Mouse (Mus musculus) 3T3-L1 (cell line): ENCODE measurements at regions not wholly inside any gene's neighbourhood (a gene's known extent, or its start where the extent isn't known, plus 50 kb on each side); places are given as distances from the start of the nearest gene placed in this dataset.

ENCODE experiments used
- DNase-seq: peaks from one replicate; pipeline ENCODE4 v3.0.0-alpha.2; 2015; ENCODE audit warnings: low read depth, low spot score

GRCm38 (mm10) chr10:46905337-46905736 is 1327.7 kb downstream of the Hace1 start:
- DNase-seq = no peak

DNA sequence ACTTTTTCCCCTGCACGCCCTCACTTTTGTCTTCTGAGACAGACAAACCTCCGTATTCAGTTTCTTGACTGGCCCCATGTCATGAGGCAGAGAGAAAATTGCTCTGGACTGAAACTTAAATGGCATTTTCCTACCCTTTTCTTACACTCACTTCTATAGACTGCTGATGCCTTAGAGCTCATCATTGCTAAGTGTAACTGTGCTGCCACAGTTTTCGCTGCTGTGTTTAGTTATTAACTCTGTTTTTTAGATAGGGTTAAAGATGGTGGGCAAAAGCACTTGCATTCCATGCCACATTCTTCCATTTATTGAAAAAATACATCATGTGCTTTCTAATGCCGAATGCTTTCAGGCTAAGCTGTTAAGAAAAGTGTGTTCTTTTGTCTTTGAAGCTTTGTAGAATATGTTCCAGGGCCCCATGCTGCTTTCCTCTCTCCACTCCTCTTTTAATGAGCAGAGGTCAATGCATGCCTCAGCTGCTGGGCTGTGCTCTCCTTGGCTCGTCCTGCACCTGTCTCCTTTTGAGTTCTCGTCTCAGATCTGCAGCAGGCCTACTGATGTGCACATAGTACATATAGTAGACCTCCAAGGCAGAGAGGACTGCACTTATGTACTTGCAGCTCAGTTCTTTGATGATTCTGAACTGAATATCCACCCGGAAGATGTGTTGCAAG is 1345.0 kb downstream of the Hace1 start:
- DNase-seq = no peak

- DNase-seq = no peak
These were observed 1356.7 kb downstream of the Hace1 start for GRCm38 (mm10) chr10:46934311-46934710.

DNA sequence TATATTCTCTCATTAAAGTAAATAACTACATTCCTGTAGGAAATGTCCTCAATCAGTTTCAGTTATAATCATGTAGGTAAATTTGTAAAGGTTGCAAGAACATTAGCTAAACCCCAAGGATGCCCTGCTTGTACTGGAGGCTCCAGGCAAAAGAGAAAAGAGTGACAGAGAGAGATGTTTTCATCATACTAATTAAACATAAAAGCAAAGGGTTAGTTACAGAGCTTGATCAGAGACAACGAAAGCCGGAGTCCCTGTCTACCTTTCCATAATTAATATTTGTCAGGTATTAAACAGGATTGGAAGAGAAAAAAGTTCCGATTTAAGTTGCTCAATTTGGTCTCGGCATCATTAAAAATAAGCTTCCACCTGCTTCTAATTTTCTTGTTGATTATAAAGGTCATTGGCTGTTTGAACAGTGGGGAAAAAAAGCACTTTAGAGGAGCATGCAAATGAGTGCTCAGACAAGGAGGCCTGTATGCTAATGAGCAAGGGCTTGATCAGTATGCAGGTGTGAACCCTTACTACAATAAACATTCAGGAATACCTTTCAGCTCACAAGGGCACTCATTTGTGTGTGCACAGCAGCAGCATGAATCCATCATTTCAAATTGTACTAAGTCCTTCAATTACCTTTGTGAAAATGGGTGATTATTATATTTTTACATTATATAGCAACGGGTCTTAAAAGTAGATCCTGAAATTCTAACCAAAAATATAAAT is 1358.8 kb downstream of the Hace1 start:
- DNase-seq = no peak

DNA sequence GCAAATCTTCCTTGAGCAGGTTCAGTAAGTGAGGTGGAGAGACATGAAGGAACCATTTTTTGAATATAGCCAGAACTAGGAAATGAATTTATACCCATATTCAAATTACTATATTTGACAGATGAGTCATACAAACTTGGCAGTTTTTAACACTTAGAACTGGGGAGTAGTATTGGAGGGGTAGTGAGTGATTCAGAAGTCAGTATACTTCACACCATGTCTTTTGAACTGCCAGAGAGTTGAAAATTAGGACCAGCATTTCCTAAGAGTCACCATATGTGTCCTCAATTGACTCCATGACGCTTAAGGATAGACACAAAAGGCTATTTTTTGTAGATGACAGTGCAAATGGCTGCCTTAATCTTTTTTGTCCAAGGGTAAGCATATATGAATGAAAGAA is 1361.7 kb downstream of the Hace1 start:
- DNase-seq = peak; percentile 51

- no peak for DNase-seq
These were observed 1362.2 kb downstream of the Hace1 start for GRCm38 (mm10) chr10:46939819-46940218.

GRCm38 (mm10) chr10:46952940-46953339 is 1375.3 kb downstream of the Hace1 start:
- DNase-seq = no peak

DNA sequence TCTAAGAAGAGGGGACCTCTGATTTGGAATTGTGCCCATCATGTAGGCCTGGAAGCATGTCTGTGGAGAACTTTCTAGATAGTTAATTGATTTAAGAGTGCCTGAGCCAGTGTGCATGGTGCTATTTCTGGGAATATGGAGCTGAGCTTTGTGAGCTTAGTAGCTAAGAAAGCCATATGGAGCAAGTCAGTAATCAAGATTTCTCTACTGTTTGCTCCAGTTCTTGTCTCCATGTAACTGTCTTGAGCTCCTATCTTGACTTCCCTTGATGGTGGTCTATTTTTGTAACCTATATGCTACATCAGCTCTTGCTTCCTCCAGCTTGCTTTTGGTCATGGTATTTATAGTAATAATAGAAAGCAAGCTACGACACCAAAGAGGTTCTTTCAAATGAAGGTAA is 1377.1 kb downstream of the Hace1 start:
- DNase-seq = no peak

GRCm38 (mm10) chr10:46980410-46980809 is 1402.8 kb downstream of the Hace1 start:
- DNase-seq = no peak

DNA sequence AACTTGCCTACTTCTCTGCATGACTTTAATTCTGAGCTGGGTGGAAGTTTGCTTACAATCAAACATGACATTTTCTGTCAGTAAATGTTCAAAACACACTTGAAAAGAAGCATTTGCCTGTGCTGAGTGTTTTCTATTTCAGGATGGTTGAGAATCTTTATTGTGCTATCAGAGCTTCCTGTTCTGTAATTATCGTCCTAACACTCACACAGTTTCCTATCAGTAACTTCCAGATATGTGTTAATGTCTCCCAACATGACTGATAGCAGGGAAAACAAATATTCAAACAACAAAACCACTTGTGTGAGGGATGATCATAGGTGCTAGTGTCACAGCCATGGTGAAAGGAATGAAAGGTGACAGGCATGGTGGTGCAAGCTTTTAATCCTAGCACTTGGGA is 1422.1 kb downstream of the Hace1 start:
- DNase-seq = no peak

DNA sequence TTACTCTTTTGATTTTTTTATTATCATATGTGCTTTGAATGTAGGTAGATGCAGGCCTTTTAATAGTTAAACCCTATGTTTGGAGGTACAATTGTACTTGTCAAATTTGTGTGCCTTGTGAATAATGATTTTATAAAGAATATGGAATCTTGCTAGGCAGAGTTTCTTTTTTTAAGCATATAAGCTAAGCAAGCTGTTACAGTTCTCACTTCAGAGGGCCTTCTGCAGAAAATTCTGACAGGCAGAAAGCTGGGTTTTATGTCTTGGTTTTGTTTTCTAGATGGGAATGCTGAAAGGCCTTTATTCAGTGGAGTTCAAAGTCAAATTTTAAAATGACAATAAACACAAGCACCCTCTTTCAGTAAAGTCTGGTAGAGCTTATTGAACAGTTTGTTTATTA is 1451.1 kb downstream of the Hace1 start:
- no peak for DNase-seq

- no peak for DNase-seq
These were observed 1477.0 kb downstream of the Hace1 start for GRCm38 (mm10) chr10:47054672-47055071.

DNA sequence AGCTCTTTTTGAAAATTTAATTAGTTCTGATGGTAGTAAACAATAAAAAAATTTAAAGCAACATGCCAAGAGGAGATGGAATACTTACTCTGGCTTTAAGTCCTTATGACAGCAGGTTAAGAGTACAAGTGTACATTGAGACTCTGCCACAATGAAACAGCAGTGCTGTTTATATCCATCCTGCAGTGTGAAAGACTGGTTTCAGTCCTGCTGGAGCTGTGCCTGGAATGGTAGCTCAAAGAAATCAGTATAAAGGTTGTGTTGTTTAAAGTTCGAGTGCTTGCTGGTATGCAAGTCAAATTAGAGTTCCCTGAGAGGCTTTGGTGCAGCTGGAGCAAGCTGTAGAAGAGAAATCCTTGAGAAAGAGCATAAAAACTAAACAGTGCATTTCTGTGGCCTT is 1524.9 kb downstream of the Hace1 start:
- DNase-seq = peak; percentile 1
